Mouse (Mus musculus) small intestine, adult 2 months (tissue): ENCODE measurements around the gene Pik3r3.

Experiments used
- CTCF ChIP-seq: fragments of 200-500 bp; IDR thresholded peaks from 2 replicates; pipeline ENCODE4 v1.5.1; 2012; ENCODE audit warnings: low read depth, mild to moderate bottlenecking, control low read depth, inconsistent platforms, low read length, moderate library complexity, mixed read lengths; ENCODE audit not compliant: insufficient replicate concordance, insufficient read length; ENCODE audit errors: extremely low read depth
- POLR2A ChIP-seq: fragments of 200-500 bp; IDR thresholded peaks from 2 replicates; pipeline ENCODE4 v1.6.1; 2012; ENCODE audit warnings: low read depth, mild to moderate bottlenecking, control low read depth, inconsistent platforms, low read length, moderate library complexity

DNA sequence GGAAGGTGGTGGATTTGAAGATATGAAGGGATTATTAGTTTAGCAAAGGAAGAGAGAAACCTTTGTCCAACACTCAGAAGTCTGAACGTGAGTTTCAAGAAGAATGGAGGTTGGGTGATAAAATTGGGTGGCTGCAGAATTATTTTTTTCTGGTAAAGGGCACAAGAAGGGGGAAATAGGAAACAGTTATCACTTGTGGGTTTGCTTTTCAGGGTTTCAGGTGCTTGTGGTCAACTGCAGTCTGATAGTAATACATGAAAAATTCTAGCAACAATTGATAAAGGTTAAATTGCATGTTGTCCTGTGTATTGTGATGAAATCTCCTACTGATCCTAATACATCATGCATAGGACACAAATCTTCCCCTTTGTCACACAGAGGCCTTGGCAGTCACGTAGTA lies 22.8 kb downstream of the Pik3r3 start:
- TF ChIP-seq CTCF (no peak), POLR2A (no peak)
